Mouse (Mus musculus) heart, embryonic 10.5 days (tissue): ENCODE data around the gene Adcy5. TPM values are rescaled to one million over a fixed set of nuclear protein-coding genes. Genes with fewer than 3 reads are reported as not detected.

Experiments
- DNase-seq: peaks from one replicate; pipeline ENCODE4 v3.0.0-alpha.2; 2017; ENCODE audit warnings: low spot score
- H3K27ac ChIP-seq: fragments of 300-500 bp; sonication (generic); 2 replicates; pipeline ENCODE4 v1.5.1; 2016; ENCODE audit warnings: mild to moderate bottlenecking
- H3K27me3 ChIP-seq: fragments of 300-500 bp; sonication (generic); 2 replicates; pipeline ENCODE4 v1.6.1; 2016; ENCODE audit warnings: mild to moderate bottlenecking; ENCODE audit not compliant: poor library complexity, insufficient read depth, severe bottlenecking
- H3K36me3 ChIP-seq: fragments of 300-500 bp; sonication (generic); 2 replicates; pipeline ENCODE4 v1.6.1; 2016; ENCODE audit warnings: mild to moderate bottlenecking, moderate library complexity
- H3K4me1 ChIP-seq: fragments of 300-500 bp; sonication (generic); 2 replicates; pipeline ENCODE4 v1.6.1; 2016; ENCODE audit warnings: mild to moderate bottlenecking
- H3K4me3 ChIP-seq: fragments of 300-500 bp; sonication (generic); 2 replicates; pipeline ENCODE4 v1.5.1; 2016; ENCODE audit warnings: mild to moderate bottlenecking, moderate library complexity
- H3K9me3 ChIP-seq: fragments of 300-500 bp; sonication (generic); 2 replicates; pipeline ENCODE4 v1.6.1; 2016; ENCODE audit warnings: mild to moderate bottlenecking, moderate library complexity
- WGBS: fragments of 180-500 bp; shearing (Covaris S2); methylation state at CpG from one replicate; pipeline ENCODE4 v1.1.7; 2016; 5-methylcytosine and 5-hydroxymethylcytosine counted together
- polyA plus RNA-seq: library from polyadenylated mRNA; unstranded; fragments of >200 nt; fragmentation: Nextera tagmentation; extraction: Ambion mirVana; gene quantifications from 2 replicates; pipeline ENCODE4 v1.2.1, GENCODE M21; 2016

Gene Adcy5
- polyA plus RNA-seq, 1 experiment from 2014 or later: 3.8 TPM

DNA sequence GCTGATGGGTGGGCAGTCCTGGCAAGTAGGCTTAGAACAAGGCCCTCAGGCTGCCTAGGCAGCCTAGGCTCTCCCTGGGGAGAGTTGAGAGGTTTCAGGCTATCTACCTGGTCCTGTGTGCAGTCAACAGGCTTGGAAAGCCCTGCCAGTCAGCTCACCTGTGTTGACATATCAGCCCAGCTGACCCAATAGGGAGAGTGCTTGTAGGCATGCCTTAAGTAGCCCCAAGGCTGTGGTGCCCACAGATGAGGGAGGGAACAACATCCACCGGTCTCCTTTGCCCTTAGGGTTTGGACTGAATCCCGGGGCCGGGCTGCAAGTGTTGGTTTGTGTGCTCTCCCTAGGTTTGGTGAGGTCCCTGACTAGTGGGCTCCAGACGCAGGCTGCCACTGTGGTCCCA, 37.8 kb downstream of the Adcy5 start:
- Histone ChIP-seq H3K36me3 (no peaks in the 10 kb centered on the region), H3K27me3 (no peaks in the 10 kb centered on the region), H3K9me3 (no peaks in the 10 kb centered on the region), H3K4me3 (no peak overlapping the region), H3K27ac (peak overlapping the region; percentile 59), H3K4me1 (peaks cover 42% of the 10 kb centered on the region)
- no peak for DNase-seq
- WGBS: 81% methylated on average over 4 of the region's 4 CpGs

DNA sequence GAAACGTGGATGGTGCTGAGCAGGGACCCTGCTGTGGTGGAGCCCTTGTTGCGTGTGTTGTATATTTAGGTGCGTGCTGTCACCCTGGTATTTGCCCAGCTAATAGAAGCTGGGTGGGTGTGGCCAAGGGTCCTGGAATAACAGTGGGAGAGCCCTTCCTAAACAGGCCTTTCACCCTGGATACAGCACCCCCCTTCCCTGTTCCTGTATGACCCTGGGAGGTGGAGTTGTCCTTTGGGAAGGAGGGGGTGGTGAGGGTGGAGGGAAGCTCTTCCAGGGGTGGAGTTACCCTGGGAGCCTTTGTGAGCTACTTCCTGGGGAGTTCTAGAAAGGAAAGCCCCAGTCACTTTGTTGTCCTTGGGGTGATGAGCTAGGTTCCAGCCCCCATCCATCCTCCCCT, 38.7 kb downstream of the Adcy5 start:
- Histone ChIP-seq H3K4me3 (no peak overlapping the region), H3K9me3 (no peaks in the 10 kb centered on the region), H3K4me1 (peaks cover 42% of the 10 kb centered on the region), H3K27ac (peak overlapping the region; percentile 59; the same call in 1 of the 2 replicates), H3K27me3 (no peaks in the 10 kb centered on the region), H3K36me3 (no peaks in the 10 kb centered on the region)
- no peak for DNase-seq
- WGBS: 32% methylated on average over 3 of the region's 3 CpGs

DNA sequence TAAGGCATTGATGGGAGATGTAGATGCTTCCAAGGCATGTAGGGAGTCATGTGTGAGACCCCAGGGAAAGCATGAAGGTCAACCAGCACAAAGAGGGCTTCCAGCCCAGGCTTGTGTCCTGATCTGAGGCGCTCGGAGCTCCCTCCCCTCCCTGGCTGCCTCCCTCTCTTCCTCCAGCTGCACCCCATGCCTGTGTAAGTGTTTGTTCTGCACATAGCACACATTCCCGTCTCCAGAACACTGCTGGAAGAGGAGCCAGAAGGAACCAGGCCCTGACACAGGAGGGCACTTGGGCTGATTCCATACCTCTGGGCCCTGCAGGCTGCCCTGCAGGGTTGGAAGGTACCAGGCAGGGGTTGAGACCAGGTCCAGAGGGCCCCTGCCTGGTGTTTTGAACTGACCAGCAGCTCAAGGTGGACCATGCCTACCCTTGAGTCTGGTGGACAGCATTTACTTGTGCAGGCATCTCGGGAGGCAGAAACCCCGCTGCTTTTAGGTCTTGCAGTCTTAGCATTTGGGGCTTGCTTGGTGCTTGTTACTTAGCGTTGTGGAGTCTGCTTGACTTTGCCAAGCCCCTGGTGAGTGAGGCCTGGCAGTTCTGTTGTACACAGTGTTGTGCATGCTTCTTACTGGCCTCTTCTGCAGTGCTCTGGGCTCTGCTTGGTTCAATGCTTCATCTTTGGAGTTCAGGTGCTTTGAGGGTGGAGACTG, 45.2 kb downstream of the Adcy5 start:
- Histone ChIP-seq H3K4me3 (0 out of 2 replicates have a peak overlapping the region, but pooled peaks have one; percentile 7), H3K9me3 (no peaks in the 10 kb centered on the region), H3K27me3 (no peaks in the 10 kb centered on the region), H3K4me1 (peaks cover 46% of the 10 kb centered on the region), H3K27ac (peak overlapping the region; percentile 78), H3K36me3 (no peaks in the 10 kb centered on the region)
- 59% methylated on average over 6 of the region's 6 CpGs for WGBS
- DNase-seq: no peak

DNA sequence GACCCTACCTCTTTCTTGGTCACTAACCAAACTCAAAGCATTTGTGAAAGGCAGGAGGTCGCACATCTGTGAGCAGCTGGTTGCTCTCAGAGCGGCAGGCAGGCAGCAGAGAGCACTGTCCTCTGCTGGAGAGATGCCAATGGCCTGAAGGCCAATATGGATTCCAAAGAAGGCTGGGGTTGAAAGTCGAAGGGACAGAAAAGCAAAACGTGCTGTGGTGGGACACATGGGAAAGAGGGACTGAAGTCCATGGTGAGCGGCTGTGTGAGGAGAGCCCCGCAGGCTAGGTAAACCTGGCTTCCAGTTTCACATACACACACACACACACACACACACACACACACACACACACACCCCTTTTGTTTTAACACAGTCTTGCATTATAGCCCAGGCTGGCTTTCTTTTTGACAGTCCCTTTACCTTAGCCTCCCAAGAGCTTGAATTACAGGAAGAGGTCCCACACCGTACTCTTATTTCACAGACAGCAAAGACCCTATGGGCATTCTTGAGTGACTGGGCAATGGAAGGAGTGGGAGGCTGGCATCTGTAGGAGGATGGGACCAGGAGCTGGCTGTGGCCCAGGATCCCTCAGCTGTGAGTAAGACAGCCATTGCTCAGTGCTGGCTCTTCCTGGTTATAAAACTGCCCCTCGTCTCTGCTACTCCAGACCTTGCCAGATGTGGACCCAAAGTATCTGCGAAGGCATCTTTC, 45.9 kb downstream of the Adcy5 start:
- 74% methylated on average over 9 of the region's 9 CpGs for WGBS
- Histone ChIP-seq H3K27me3 (no peaks in the 10 kb centered on the region), H3K4me1 (peaks cover 51% of the 10 kb centered on the region), H3K36me3 (no peaks in the 10 kb centered on the region), H3K9me3 (no peaks in the 10 kb centered on the region), H3K4me3 (no peak overlapping the region), H3K27ac (peak overlapping the region; percentile 78)
- DNase-seq: no peak

DNA sequence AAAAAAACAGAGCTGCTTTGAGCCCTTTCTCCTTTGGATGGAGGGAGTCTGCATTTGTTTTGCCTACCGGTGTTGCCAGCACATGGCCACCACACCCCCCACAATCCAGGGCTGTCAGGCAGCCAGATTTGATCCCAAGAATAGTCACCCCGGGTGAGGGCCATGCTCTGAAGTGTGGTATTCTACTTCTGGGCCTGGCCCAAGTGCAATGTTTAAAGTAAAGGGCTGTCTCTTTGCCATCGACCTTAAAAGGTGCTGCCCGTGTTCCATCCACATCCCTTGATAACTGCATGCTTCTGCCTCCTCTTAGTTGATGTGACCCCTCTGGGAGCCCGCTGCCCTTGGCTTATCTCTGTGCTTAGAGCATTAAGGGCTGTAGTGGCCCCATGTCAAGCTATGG, 46.6 kb downstream of the Adcy5 start:
- no peaks in the 10 kb centered on the region for H3K36me3 ChIP-seq
- peaks cover 56% of the 10 kb centered on the region for H3K4me1 ChIP-seq
- no peaks in the 10 kb centered on the region for H3K27me3 ChIP-seq
- no peak for DNase-seq
- 39% methylated on average over 5 of the region's 5 CpGs for WGBS
- H3K4me3 ChIP-seq: no peak overlapping the region
- H3K27ac ChIP-seq: peak overlapping the region; percentile 64; the same call in 1 of the 2 replicates
- H3K9me3 ChIP-seq: no peaks in the 10 kb centered on the region

DNA sequence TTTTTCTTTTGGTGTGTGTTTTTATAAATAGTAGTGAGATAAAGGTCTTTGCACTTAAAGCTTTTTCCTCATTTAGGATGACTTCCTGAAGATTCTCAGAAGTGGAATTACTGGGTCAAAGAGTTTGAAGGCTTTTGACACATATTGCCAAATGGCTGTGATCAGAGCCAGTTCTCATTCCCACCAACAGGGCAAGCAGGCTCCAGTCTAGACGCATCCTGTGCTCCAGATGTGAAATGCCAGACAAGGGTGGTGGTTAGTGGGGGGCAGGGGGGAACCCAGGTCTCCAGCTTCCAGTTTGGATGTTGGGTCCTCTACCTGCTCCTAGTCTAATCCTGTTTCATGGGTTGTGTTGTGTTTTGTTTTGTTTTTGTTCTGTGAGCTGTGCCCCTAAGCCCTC, 48.8 kb downstream of the Adcy5 start:
- peaks cover 78% of the 10 kb centered on the region for H3K4me1 ChIP-seq

DNA sequence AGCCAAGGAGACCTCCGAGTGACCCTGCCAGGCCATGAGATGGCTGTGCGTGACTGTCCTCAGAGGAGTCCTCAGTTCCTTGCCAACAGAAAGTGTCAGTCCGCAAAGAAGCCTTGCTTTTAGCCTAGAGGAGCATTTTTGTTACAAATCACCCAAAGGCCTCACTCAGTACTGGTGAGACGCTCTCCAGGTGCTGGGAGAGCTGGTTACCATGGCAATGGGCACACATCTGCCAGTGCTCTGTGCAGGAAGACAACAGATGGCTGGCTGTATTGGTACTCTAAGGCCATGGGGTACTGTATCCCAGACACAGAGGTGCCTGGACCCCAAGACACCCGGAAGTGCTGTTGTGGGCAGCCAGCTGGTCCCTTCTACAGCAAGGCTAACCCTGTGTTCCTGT, 51.0 kb downstream of the Adcy5 start:
- WGBS: 70% methylated on average over 5 of the region's 5 CpGs

More for the DNA sequence above, 48.8 kb downstream of the Adcy5 start:
- H3K4me3 ChIP-seq: no peak overlapping the region
- 59% methylated on average over 1 of the region's 1 CpGs for WGBS
- DNase-seq: no peak
- no peak overlapping the region for H3K27ac ChIP-seq
- H3K27me3 ChIP-seq: no peaks in the 10 kb centered on the region
- no peaks in the 10 kb centered on the region for H3K9me3 ChIP-seq
- no peaks in the 10 kb centered on the region for H3K36me3 ChIP-seq

DNA sequence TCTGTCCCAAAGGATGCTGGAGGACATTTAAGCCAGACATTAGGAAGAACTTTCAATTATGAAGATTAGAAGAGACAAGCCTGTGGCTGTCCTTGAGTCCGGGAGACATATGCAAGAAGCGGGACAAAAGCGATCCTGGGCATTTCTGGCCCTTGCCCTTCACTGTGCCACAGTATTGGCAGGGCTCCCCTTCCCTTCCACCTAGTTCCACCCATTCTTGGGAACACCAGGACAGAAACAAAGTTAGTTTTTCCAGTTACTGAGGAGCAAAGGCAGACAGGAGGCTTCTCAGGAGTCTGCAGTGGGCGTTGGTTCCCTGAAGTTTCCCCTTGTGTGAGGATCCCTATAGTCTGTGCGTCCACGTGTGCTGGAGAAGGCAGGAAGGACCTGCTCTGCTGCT, 51.7 kb downstream of the Adcy5 start:
- 65% methylated on average over 6 of the region's 6 CpGs for WGBS
- H3K9me3 ChIP-seq: no peaks in the 10 kb centered on the region
- H3K27me3 ChIP-seq: no peaks in the 10 kb centered on the region
- H3K36me3 ChIP-seq: no peaks in the 10 kb centered on the region
- H3K27ac ChIP-seq: peak overlapping the region; percentile 54; the same call in 1 of the 2 replicates
- H3K4me3 ChIP-seq: no peak overlapping the region
- no peak for DNase-seq
- peaks cover 78% of the 10 kb centered on the region for H3K4me1 ChIP-seq

More for the DNA sequence above, 51.0 kb downstream of the Adcy5 start:
- no peaks in the 10 kb centered on the region for H3K36me3 ChIP-seq
- no peaks in the 10 kb centered on the region for H3K9me3 ChIP-seq
- no peaks in the 10 kb centered on the region for H3K27me3 ChIP-seq
- H3K4me1 ChIP-seq: peaks cover 78% of the 10 kb centered on the region
- peak overlapping the region; percentile 54; the same call in 1 of the 2 replicates for H3K27ac ChIP-seq
- H3K4me3 ChIP-seq: no peak overlapping the region
- no peak for DNase-seq

DNA sequence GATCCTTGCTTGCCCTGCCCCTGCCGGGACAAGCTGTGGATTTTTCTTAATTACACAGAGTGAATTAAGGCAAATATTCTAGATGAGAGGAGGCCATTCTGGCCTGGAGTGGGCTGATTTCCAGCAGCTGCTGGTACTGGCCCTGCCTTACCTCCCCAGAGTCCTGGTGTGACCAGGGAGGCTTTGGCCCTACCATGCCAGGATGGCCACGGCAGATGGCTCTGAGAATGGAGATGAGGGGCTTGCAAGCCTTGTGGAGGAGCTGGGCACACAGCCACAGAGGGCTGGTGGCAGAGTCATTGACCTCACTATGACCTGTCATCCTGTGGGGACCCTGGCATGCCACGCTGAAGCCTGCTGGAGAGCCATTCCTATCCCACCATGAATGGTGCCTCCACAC, 54.1 kb downstream of the Adcy5 start:
- no peak for DNase-seq
- Histone ChIP-seq H3K4me3 (no peak overlapping the region), H3K27ac (peak overlapping the region; percentile 71), H3K4me1 (peaks cover 78% of the 10 kb centered on the region), H3K36me3 (no peaks in the 10 kb centered on the region), H3K9me3 (no peaks in the 10 kb centered on the region), H3K27me3 (no peaks in the 10 kb centered on the region)
- WGBS: 66% methylated on average over 3 of the region's 3 CpGs

DNA sequence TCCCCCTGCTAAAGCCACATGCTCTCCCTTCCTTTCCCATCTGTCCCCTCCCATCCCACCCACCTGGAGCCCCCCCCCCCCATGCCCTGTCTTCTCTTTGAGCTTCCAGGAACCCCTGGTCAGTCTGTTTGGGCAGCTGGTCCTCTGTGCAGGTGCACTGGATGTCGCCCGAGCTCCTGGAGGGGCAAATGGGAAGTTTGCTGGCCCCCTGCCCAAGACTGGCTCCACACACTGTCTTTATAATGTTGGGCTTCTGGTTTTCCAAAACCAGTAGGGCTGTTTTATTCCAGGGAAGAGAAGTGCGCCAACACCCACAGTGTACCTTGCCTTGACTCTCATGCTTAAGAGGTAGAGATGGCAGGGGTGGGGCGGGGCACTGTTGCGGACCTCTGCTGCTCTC, 55.1 kb downstream of the Adcy5 start:
- Histone ChIP-seq H3K9me3 (no peaks in the 10 kb centered on the region), H3K27ac (peak overlapping the region; percentile 79; the same call in 1 of the 2 replicates), H3K4me3 (no peak overlapping the region), H3K36me3 (no peaks in the 10 kb centered on the region), H3K27me3 (no peaks in the 10 kb centered on the region), H3K4me1 (peaks cover 85% of the 10 kb centered on the region)
- 88% methylated on average over 5 of the region's 5 CpGs for WGBS
- no peak for DNase-seq

DNA sequence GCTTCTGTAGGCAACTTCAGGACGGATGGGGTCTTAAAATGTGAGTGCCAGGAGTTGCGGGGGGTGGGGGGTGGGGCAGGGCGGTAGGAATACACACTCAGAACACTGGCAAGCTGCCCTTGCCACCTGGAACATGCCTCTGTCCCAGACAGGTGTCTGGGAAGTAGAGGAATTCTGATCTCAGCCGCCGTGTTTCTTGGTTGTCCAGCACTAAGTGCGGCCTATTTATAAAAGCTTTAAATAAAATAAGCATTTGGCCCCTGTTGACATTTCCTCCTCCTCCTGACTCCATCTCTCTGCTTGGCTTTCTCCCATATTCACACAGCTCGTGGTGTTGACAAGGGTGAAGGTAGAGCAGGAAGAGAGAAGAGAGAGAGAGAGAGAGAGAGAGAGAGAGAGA, 60.4 kb downstream of the Adcy5 start:
- H3K27ac ChIP-seq: peak overlapping the region; percentile 92
- H3K9me3 ChIP-seq: no peaks in the 10 kb centered on the region
- peaks cover 82% of the 10 kb centered on the region for H3K4me1 ChIP-seq
- DNase-seq: no peak
- WGBS: 31% methylated on average over 7 of the region's 7 CpGs
- no peaks in the 10 kb centered on the region for H3K27me3 ChIP-seq
- no peaks in the 10 kb centered on the region for H3K36me3 ChIP-seq
- H3K4me3 ChIP-seq: no peak overlapping the region

DNA sequence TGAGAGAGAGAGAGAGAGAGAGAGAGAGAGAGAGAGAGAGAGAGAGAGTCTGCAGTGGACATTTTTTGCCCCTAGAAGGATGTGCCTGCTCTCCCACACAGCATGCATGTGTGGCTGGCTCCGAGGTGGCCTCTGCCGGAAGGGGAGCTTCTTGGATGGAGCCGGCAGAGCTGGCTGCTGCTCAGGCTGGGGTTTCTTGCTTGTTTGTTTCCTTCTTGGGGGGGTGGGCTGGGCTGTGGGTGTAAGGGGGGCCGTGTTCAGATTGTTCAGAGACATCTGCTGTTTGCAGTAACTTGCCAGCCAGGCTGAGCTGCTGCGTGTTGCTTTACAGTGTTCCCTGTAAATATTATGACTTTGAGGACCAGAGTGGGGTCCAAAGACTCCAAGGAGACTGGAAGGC, 60.8 kb downstream of the Adcy5 start:
- WGBS: 44% methylated on average over 5 of the region's 5 CpGs
- Histone ChIP-seq H3K36me3 (no peaks in the 10 kb centered on the region), H3K4me3 (peak overlapping the region; percentile 22; the same call in 1 of the 2 replicates), H3K9me3 (no peaks in the 10 kb centered on the region), H3K27ac (peak overlapping the region; percentile 92), H3K4me1 (peaks cover 82% of the 10 kb centered on the region), H3K27me3 (no peaks in the 10 kb centered on the region)
- peak; percentile 85 for DNase-seq

DNA sequence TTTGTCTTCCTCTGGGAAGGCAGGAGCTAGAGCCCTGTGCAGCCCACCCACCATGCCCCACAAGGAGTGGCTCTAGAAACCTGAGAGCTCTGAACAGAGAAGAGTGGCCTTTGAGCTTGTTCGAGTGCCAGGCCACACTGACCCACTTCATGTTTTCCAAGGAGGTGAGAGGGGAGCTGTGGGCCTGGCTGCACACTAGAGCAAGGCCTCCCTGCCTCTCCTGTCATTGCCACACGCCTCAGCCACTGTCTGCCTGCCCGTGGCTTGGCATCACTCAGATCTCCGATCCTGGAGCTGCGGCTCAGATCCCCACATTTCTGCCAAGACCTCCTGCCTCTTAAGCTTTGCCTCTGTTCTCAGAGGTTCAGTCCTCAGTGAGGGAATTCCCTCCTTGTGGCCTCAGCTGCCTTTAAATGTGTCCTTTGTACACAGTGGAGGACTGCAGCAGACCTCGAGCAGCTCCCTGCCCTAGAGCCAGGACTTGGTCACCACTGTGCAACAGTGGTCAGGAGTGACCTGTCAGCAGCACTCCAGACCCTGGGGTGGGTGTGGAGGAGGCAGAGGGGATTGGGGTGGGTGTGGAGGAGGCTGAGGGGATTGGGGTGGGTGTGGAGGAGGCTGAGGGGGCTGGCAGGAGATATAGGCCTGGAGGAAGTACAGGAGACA, 62.3 kb downstream of the Adcy5 start:
- Histone ChIP-seq H3K27me3 (no peaks in the 10 kb centered on the region), H3K36me3 (no peaks in the 10 kb centered on the region), H3K27ac (peak overlapping the region; percentile 92), H3K9me3 (no peaks in the 10 kb centered on the region), H3K4me1 (peaks cover 81% of the 10 kb centered on the region), H3K4me3 (no peak overlapping the region)
- no peak for DNase-seq
- WGBS: 48% methylated on average over 6 of the region's 6 CpGs
